Mouse (Mus musculus) adrenal gland (tissue): Measurements from ENCODE around the gene Brinp3.

Experiments used
- intact Hi-C: fragments of 180-260 bp; cut with DNase I; formaldehyde crosslinking; loops from one replicate; pipeline ENCODE4 v1.15.1; 2025

Brinp3 gene

GRCm38 (mm10) chr1:146792826-146793225, 298.3 kb downstream of the Brinp3 start:
- intact Hi-C loops = no loop called here

GRCm38 (mm10) chr1:146799986-146800553, 305.5 kb downstream of the Brinp3 start:
- intact Hi-C loops = no loop called here

- intact Hi-C loops = no loop called here
These were observed 307.3 kb downstream of the Brinp3 start for GRCm38 (mm10) chr1:146801821-146802220.

- intact Hi-C loops = no loop called here
These were observed 313.2 kb downstream of the Brinp3 start for GRCm38 (mm10) chr1:146807765-146808164.

GRCm38 (mm10) chr1:146833888-146834287, 339.3 kb downstream of the Brinp3 start:
- intact Hi-C loops = no loop called here

GRCm38 (mm10) chr1:146844087-146844486, 349.5 kb downstream of the Brinp3 start:
- intact Hi-C loops = no loop called here

GRCm38 (mm10) chr1:146848892-146849291, 354.3 kb downstream of the Brinp3 start:
- intact Hi-C loops = no loop called here

- intact Hi-C loops = no loop called here
These were observed 355.6 kb downstream of the Brinp3 start for GRCm38 (mm10) chr1:146850147-146850546.

- intact Hi-C loops = no loop called here
These were observed 404.1 kb downstream of the Brinp3 start for GRCm38 (mm10) chr1:146898636-146899035.

- intact Hi-C loops = no loop called here
These were observed 407.1 kb downstream of the Brinp3 start for GRCm38 (mm10) chr1:146901691-146902090.

GRCm38 (mm10) chr1:146939463-146940389, 445.2 kb downstream of the Brinp3 start:
- intact Hi-C loops = no loop called here
